In genomic region chr13:45388889-45389288, GRCm38 (mm10) we compare ENCODE assay signal across 9 mouse cellular contexts. TPM values are rescaled to one million over a fixed set of nuclear protein-coding genes. Genes with fewer than 3 reads are reported as not detected.
DNase-seq lines count a peak whose midpoint lies in the region; ATAC-seq and TF ChIP-seq lines count a peak whose summit lies in the region.
"Had no signal": no experiment of that assay in that cellular context is flagged by ENCODE, and none has a peak within 500 bp of the region (broad histone marks: within the 10 kb centered on the region; RNA-seq: fewer than 3 reads in every experiment).

No protein-coding gene starts in this region.

- 40% methylated on average over 4 of the region's 4 CpGs for WGBS in limb, embryonic 10.5 days
- WGBS in neural tube, embryonic 13.5 days, result 38% methylated on average over 4 of the region's 4 CpGs

- intact Hi-C loops in left cerebral cortex, adult 2 months (cut with DNase I), result loop anchor here (2.0 to 5.0 kb wide), 2 partner anchors 54 to 87 kb away; no protein-coding TSS in a partner anchor
- intact Hi-C loops in left cerebral cortex, postnatal 10 days (cut with DNase I), result loop anchor here (5.0 kb wide), 1 partner anchor 357 kb away; no protein-coding TSS in a partner anchor

- peak overlapping the region; percentile 97 for H3K4me2 ChIP-seq in neural tube, embryonic 13.5 days

- H3K36me3 ChIP-seq in limb, embryonic 10.5 days, result peaks cover 10% of the 10 kb centered on the region
- no peaks in the 10 kb centered on the region for H3K36me3 ChIP-seq in neural tube, embryonic 13.5 days

- ATAC-seq in erythroid progenitor cell, adult 5-6 weeks (replicated peaks; ENCODE audit: low FRiP score, poor library complexity, severe bottlenecking), result peak; percentile 16; the same call in 1 of the 2 replicates
- no peak for ATAC-seq in neural tube, embryonic 13.5 days (ENCODE audit: low read depth)
- no peak for ATAC-seq in frontal cortex, adult (ENCODE audit: low TSS enrichment)

- H3K9me3 ChIP-seq in limb, embryonic 10.5 days (replicated peaks), result no peaks in the 10 kb centered on the region
- no peaks in the 10 kb centered on the region for H3K9me3 ChIP-seq in neural tube, embryonic 13.5 days

- peak overlapping the region; percentile 53; the same call in 1 of the 2 replicates for H3K9ac ChIP-seq in neural tube, embryonic 13.5 days

- TF ChIP-seq CTCF in left cerebral cortex, adult 2 months (IDR thresholded peaks at IDR 0.05), result no peak

- peak overlapping the region; percentile 94 for H3K4me3 ChIP-seq in left cerebral cortex, adult 2 months
- peak overlapping the region; percentile 87 for H3K4me3 ChIP-seq in limb, embryonic 10.5 days
- H3K4me3 ChIP-seq in neural tube, embryonic 13.5 days, result peak overlapping the region; percentile 73

- H3K27ac ChIP-seq in left cerebral cortex, adult 2 months, result 0 out of 2 replicates have a peak overlapping the region, but pooled peaks have one; percentile 16
- peak overlapping the region; percentile 92; the same call in 1 of the 2 replicates for H3K27ac ChIP-seq in limb, embryonic 10.5 days
- 0 out of 2 replicates have a peak overlapping the region, but pooled peaks have one; percentile 18 for H3K27ac ChIP-seq in neural tube, embryonic 13.5 days (replicated peaks)

- no peak for DNase-seq in left cerebral cortex, adult 2 months (ENCODE audit: extremely low spot score in 1 of 2, low spot score in 2 of 2)
- DNase-seq in left cerebral cortex, postnatal 10 days (ENCODE audit: extremely low spot score in 1 of 2, low spot score in 2 of 2), result no peak
- DNase-seq in limb, embryonic 10.5 days (ENCODE audit: low spot score), result no peak
- DNase-seq in retina, postnatal 1 day, result no peak
- no peak for DNase-seq in cerebellum, adult 9-11 months

- peaks cover 48% of the 10 kb centered on the region for H3K4me1 ChIP-seq in limb, embryonic 10.5 days
- peaks cover 34% of the 10 kb centered on the region for H3K4me1 ChIP-seq in neural tube, embryonic 13.5 days (replicated peaks)

- 0 out of 2 replicates have a peak, but pooled peaks cover 6% of the 10 kb centered on the region for H3K27me3 ChIP-seq in limb, embryonic 10.5 days (ENCODE audit: low read depth, poor library complexity, severe bottlenecking)
- peaks cover 11% of the 10 kb centered on the region for H3K27me3 ChIP-seq in neural tube, embryonic 13.5 days
- H3K27me3 ChIP-seq: Patski had no signal

RNA-seq across cellular contexts. Expression of gene Mylip, which starts 0.7 kb away (rescaled TPM):
- total RNA-seq in left cerebral cortex, adult 2 months (2021), result 10 to 100 TPM; 16.2 to 16.6 TPM
- 10 to 100 TPM; 29.1 to 32.8 TPM for total RNA-seq in left cerebral cortex, postnatal 10 days (2021)
- total RNA-seq in erythroid progenitor cell, adult 5-6 weeks (2015; ENCODE audit: low replicate concordance), result 43.2 and 55.8 TPM in 2 replicates
- 30.9 and 54.2 TPM in 2 replicates for total RNA-seq in erythroid progenitor cell, adult 5-6 weeks (2017; ENCODE audit: low replicate concordance)
- 10.0 and 17.1 TPM in 2 replicates for polyA plus RNA-seq in limb, embryonic 10.5 days (2016; fragmentation: Nextera tagmentation; extraction: Ambion mirVana)
- polyA plus RNA-seq in neural tube, embryonic 13.5 days (2015; fragmentation: Nextera tagmentation; extraction: Ambion mirVana), result 7.9 and 10.0 TPM in 2 replicates

Comparison
In these comparisons a context has a peak if more than half of its experiments do, and no peak if none do; other contexts are left out.
1. H3K27ac ChIP-seq: peak in every context shown above with its lines; median percentile 92 in limb, embryonic 10.5 days; 18 in neural tube, embryonic 13.5 days; 16 in left cerebral cortex, adult 2 months.